Mouse (Mus musculus): ENCODE results near the gene Poldip3. TPM values are rescaled to one million over a fixed set of nuclear protein-coding genes. Genes with fewer than 3 reads are reported as not detected.
A peak's percentile ranks its signal among the peaks of the same experiment; 100 is the strongest.

Gene Poldip3
- polyA plus RNA-seq, 1 experiment from 2014 or later = 59.0 TPM

DNA sequence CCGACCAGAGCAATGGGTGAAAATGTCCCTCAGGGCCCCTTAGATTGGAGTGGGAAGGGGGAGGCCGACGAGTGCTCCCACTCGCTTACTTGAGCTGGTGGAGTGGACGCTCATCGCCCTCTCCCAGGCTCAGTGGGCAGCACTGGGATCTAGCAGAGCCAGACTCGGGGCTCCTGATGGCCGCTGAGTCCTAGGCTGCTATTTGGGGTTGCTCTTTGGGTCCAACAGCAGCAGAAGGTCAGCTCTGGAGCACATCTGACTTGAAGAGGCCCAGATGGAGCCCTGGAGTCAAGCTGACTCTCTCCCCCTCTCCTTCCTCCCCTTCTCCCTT lies 48.9 kb downstream of the Poldip3 start:
- Histone ChIP-seq H3K27ac (peak overlapping the region; percentile 86), H3K4me1 (replicated peaks) (peaks cover 21% of the 10 kb centered on the region), H3K4me3 (peak overlapping the region; percentile 75), H3K4me2 (peak overlapping the region; percentile 92), H3K9me3 (replicated peaks) (no peaks in the 10 kb centered on the region), H3K9ac (peak overlapping the region; percentile 90), H3K27me3 (no peaks in the 10 kb centered on the region), H3K36me3 (peaks cover 3% of the 10 kb centered on the region; the same call in 1 of the 2 replicates)
- WGBS = 2% methylated on average over 8 of the region's 8 CpGs
- ATAC-seq (replicated peaks; ENCODE audit: insufficient number of reproducible peaks, insufficient read depth, low FRiP score, low read depth) = no peak; the same call in 1 of the 2 replicates

GRCm38 (mm10) chr15:83099533-83100331 lies 49.5 kb downstream of the Poldip3 start:
- Histone ChIP-seq H3K4me2 (peak overlapping the region; percentile 92), H3K36me3 (no peaks in the 10 kb centered on the region), H3K27me3 (no peaks in the 10 kb centered on the region), H3K4me3 (peak overlapping the region; percentile 75), H3K27ac (peak overlapping the region; percentile 86), H3K9ac (peak overlapping the region; percentile 90), H3K9me3 (replicated peaks) (no peaks in the 10 kb centered on the region), H3K4me1 (replicated peaks) (peaks cover 21% of the 10 kb centered on the region)
- peak; percentile 91 for ATAC-seq (replicated peaks; ENCODE audit: insufficient number of reproducible peaks, insufficient read depth, low FRiP score, low read depth)
- WGBS = 4% methylated on average over 31 of the region's 31 CpGs

DNA sequence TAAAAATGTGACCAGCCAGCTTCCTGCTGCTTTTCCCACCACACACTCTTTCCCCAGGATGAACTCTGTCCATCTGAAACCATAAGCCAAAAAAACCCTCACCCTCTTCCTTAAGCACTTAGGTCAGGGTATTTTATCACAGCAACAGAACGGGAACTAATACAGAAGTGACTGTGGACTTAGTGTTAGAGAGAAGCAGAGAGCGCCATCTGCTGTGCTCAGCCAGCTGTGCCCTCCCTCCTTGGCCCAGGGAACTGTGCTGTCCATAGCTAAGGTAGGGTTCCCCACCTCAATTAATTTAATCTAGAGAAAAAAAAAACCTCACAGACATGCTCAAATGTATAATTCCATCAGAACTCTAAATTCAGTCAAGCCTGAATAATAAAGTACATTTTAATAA lies 53.2 kb downstream of the Poldip3 start:
- no peaks in the 10 kb centered on the region for H3K27me3 ChIP-seq
- no peak overlapping the region for H3K4me2 ChIP-seq
- no peaks in the 10 kb centered on the region for H3K9me3 ChIP-seq (replicated peaks)
- H3K9ac ChIP-seq = no peak overlapping the region
- no peak for ATAC-seq (replicated peaks; ENCODE audit: insufficient number of reproducible peaks, insufficient read depth, low FRiP score, low read depth)
- no peak overlapping the region for H3K4me3 ChIP-seq
- 35% methylated on average over 2 of the region's 2 CpGs for WGBS
- no peak overlapping the region for H3K27ac ChIP-seq
- no peaks in the 10 kb centered on the region for H3K36me3 ChIP-seq
- H3K4me1 ChIP-seq (replicated peaks) = peaks cover 15% of the 10 kb centered on the region

GRCm38 (mm10) chr15:83093687-83094086 lies 55.5 kb downstream of the Poldip3 start:
- no peaks in the 10 kb centered on the region for H3K9me3 ChIP-seq (replicated peaks)
- no peak for ATAC-seq (replicated peaks; ENCODE audit: insufficient number of reproducible peaks, insufficient read depth, low FRiP score, low read depth)
- WGBS = 75% methylated on average over 2 of the region's 2 CpGs

GRCm38 (mm10) chr15:83090874-83091273 lies 58.3 kb downstream of the Poldip3 start:
- H3K4me3 ChIP-seq = no peak overlapping the region
- H3K9me3 ChIP-seq (replicated peaks) = no peaks in the 10 kb centered on the region
- no peak overlapping the region for H3K27ac ChIP-seq
- 43% methylated on average over 3 of the region's 3 CpGs for WGBS
- peaks cover 13% of the 10 kb centered on the region for H3K27me3 ChIP-seq
- no peak overlapping the region for H3K4me2 ChIP-seq
- H3K36me3 ChIP-seq = no peaks in the 10 kb centered on the region
- H3K9ac ChIP-seq = no peak overlapping the region
- no peak for ATAC-seq (replicated peaks; ENCODE audit: insufficient number of reproducible peaks, insufficient read depth, low FRiP score, low read depth)
- H3K4me1 ChIP-seq (replicated peaks) = peaks cover 7% of the 10 kb centered on the region; the same call in 1 of the 2 replicates

More at GRCm38 (mm10) chr15:83093687-83094086, 55.5 kb downstream of the Poldip3 start:
- H3K9ac ChIP-seq = no peak overlapping the region
- peaks cover 11% of the 10 kb centered on the region for H3K27me3 ChIP-seq
- H3K36me3 ChIP-seq = no peaks in the 10 kb centered on the region
- no peak overlapping the region for H3K4me3 ChIP-seq
- H3K4me1 ChIP-seq (replicated peaks) = peaks cover 4% of the 10 kb centered on the region; the same call in 1 of the 2 replicates
- H3K4me2 ChIP-seq = no peak overlapping the region
- H3K27ac ChIP-seq = no peak overlapping the region

DNA sequence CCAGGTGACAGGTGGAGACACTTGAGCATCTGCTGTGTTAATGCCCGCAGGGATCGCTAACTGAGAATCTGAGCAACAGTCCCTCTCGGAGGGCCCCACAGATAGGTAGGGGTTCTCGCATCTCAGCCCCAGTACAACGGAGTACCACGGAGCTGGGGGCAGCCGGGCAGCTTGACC lies 59.9 kb downstream of the Poldip3 start, which contains the start of gene Serhl:
Gene Serhl (plus strand): TSS at position 78 of the 177 bp plus-strand sequence.
- Histone ChIP-seq H3K4me3 (no peak within 1 kb of the TSS), H3K9ac (no peak within 1 kb of the TSS), H3K4me1 (replicated peaks) (peaks cover 10% of the 10 kb centered on the region; the same call in 1 of the 2 replicates), H3K27me3 (peaks cover 13% of the 10 kb centered on the region), H3K36me3 (no peaks in the 10 kb centered on the region), H3K4me2 (peak within 1 kb of the TSS; percentile 29; the same call in 1 of the 2 replicates), H3K27ac (no peak within 1 kb of the TSS), H3K9me3 (replicated peaks) (no peaks in the 10 kb centered on the region)
- ATAC-seq (replicated peaks; ENCODE audit: insufficient number of reproducible peaks, insufficient read depth, low FRiP score, low read depth) = no peak
- 18% methylated on average over 7 of the region's 7 CpGs for WGBS

GRCm38 (mm10) chr15:83088495-83089428 lies 60.4 kb downstream of the Poldip3 start:
- ATAC-seq (replicated peaks; ENCODE audit: insufficient number of reproducible peaks, insufficient read depth, low FRiP score, low read depth) = no peak
- peak overlapping the region; percentile 29; the same call in 1 of the 2 replicates for H3K4me2 ChIP-seq
- WGBS = 11% methylated on average over 27 of the region's 27 CpGs
- no peak overlapping the region for H3K27ac ChIP-seq
- H3K9ac ChIP-seq = no peak overlapping the region
- H3K4me3 ChIP-seq = no peak overlapping the region
- no peaks in the 10 kb centered on the region for H3K36me3 ChIP-seq
- peaks cover 13% of the 10 kb centered on the region for H3K27me3 ChIP-seq
- H3K9me3 ChIP-seq (replicated peaks) = no peaks in the 10 kb centered on the region
- H3K4me1 ChIP-seq (replicated peaks) = peaks cover 15% of the 10 kb centered on the region

- H3K27ac ChIP-seq = no peak overlapping the region
- no peak overlapping the region for H3K4me2 ChIP-seq
- peaks cover 13% of the 10 kb centered on the region for H3K27me3 ChIP-seq
- no peak overlapping the region for H3K4me3 ChIP-seq
- ATAC-seq (replicated peaks; ENCODE audit: insufficient number of reproducible peaks, insufficient read depth, low FRiP score, low read depth) = no peak
- no peak overlapping the region for H3K9ac ChIP-seq
- no peaks in the 10 kb centered on the region for H3K9me3 ChIP-seq (replicated peaks)
- H3K4me1 ChIP-seq (replicated peaks) = peaks cover 17% of the 10 kb centered on the region
- no peaks in the 10 kb centered on the region for H3K36me3 ChIP-seq
- 53% methylated on average over 13 of the region's 13 CpGs for WGBS
Observed at GRCm38 (mm10) chr15:83086636-83087328, 62.4 kb downstream of the Poldip3 start.

DNA sequence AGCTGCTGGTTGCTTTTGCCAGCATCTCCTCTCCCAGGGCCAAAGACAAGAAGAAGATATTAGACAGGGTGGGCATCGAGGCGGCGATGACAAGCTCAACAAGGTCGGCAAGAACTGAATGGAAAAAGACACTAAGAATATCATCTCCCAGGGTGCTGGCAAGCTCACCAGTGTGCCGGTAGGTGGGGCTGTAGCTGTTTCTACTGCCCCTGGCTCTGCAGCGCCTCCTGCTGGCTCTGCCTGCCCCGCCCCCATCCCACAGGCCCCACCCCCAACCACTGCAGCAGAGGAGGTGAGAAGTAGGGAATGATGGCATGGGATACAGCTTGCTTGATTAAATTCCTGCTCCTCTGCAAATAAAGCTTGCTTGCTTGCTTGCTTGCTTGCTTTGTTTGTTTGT lies 63.3 kb downstream of the Poldip3 start:
- Histone ChIP-seq H3K27ac (no peak overlapping the region), H3K4me2 (no peak overlapping the region), H3K9me3 (replicated peaks) (no peaks in the 10 kb centered on the region), H3K36me3 (no peaks in the 10 kb centered on the region), H3K9ac (no peak overlapping the region), H3K4me3 (no peak overlapping the region), H3K4me1 (replicated peaks) (peaks cover 17% of the 10 kb centered on the region), H3K27me3 (peaks cover 13% of the 10 kb centered on the region)
- ATAC-seq (replicated peaks; ENCODE audit: insufficient number of reproducible peaks, insufficient read depth, low FRiP score, low read depth) = no peak
- 26% methylated on average over 7 of the region's 7 CpGs for WGBS

- Histone ChIP-seq H3K4me3 (no peak overlapping the region), H3K4me2 (0 out of 2 replicates have a peak overlapping the region, but pooled peaks have one; percentile 4), H3K9me3 (replicated peaks) (no peaks in the 10 kb centered on the region), H3K9ac (no peak overlapping the region), H3K4me1 (replicated peaks) (peaks cover 16% of the 10 kb centered on the region), H3K27ac (no peak overlapping the region), H3K27me3 (peaks cover 6% of the 10 kb centered on the region), H3K36me3 (no peaks in the 10 kb centered on the region)
- WGBS = 56% methylated on average over 13 of the region's 13 CpGs
- peak; percentile 34; the same call in 1 of the 2 replicates for ATAC-seq (replicated peaks; ENCODE audit: insufficient number of reproducible peaks, insufficient read depth, low FRiP score, low read depth)
Observed at GRCm38 (mm10) chr15:83084022-83084640, 65.1 kb downstream of the Poldip3 start.
